Mouse (Mus musculus): ENCODE measurements at regions not wholly inside any gene's neighbourhood (a gene's known extent, or its start where the extent isn't known, plus 50 kb on each side); places are given as distances from the start of the nearest gene placed in this dataset.

DNA sequence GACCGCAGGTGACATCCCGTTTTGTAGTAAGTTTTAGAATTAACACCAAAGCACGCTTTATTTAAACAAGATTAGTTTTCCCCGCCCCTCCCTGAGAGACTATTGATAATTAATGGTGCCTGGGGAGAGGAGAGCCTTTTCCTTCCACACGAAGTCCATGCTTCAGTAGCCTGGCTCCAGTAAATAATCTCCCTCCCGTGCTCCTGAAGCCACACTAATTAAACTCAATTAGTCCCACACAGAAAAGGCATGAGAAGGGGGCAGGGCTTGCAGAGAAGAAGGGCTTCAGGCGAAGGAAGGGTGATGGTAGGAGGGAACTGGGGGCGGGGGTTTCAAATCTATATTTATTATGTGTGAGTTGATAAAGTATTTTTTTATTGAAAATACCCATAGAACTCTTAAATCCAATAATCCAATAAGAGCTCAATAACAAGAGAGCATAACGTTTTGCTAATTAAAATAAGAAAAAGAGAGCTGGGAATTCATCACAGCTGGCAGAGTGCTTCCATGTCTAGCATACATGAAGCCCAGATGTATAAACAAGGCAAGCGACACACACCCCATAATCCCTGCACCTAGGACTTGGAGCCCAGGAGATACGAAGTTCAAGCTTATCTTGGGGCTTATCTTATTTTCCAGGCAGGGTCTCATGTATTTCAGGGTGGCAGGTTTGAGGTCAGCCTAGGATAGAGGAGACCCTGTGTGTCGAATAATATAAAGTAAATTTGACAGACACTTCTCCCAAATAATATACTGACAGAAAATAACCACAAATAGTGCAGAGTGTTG is 684.7 kb downstream of the Hs3st4 start:
- H3K4me2 ChIP-seq (ENCODE audit: low read depth, low read length) = no peak overlapping the region
- TF ChIP-seq CTCF (IDR thresholded peaks at IDR 0.05; ENCODE audit: low read depth) = no peak
- no peak for TF ChIP-seq EP300 (IDR thresholded peaks at IDR 0.05; ENCODE audit: low read depth)
- 37% methylated on average over 12 of the region's 12 CpGs for WGBS (ENCODE audit: insufficient replicate concordance)
- no peaks in the 10 kb centered on the region for H3K4me1 ChIP-seq (ENCODE audit: insufficient read depth)
- DNase-seq = no peak
- H3K9ac ChIP-seq (replicated peaks) = no peak overlapping the region
- H3K27me3 ChIP-seq (ENCODE audit: insufficient read depth, low read length) = no peaks in the 10 kb centered on the region
- H3K36me3 ChIP-seq (replicated peaks; ENCODE audit: insufficient read depth, low read length) = no peaks in the 10 kb centered on the region
- no peak overlapping the region for H3K27ac ChIP-seq (ENCODE audit: low read depth)
- H3K9me3 ChIP-seq (ENCODE audit: low read length) = no peaks in the 10 kb centered on the region
- no peak overlapping the region for H3K4me3 ChIP-seq (ENCODE audit: low read depth, low read length)
- no peak for ATAC-seq

DNA sequence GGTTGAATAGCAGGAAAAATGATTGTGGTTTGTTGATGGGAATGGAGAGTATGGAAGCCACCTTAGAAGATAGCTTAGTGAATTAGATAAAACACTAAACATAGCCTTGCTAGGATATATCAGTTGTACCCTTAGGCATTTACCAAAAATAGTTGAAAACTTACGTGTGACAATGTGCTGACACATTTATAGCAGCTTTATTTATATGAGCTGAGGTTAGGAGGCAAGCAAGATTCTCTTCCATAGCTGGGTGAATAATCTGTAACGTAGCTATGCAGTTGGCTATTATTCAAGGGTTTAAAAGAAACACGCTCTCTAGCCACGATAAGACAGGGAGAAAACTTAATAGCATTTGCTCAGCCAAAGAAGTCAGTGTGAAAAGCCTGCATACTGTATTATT is 685.4 kb downstream of the Hs3st4 start:
- TF ChIP-seq CTCF (IDR thresholded peaks at IDR 0.05; ENCODE audit: low read depth) = no peak
- no peak for TF ChIP-seq EP300 (IDR thresholded peaks at IDR 0.05; ENCODE audit: low read depth)
- Histone ChIP-seq H3K9me3 (ENCODE audit: low read length) (no peaks in the 10 kb centered on the region), H3K4me3 (ENCODE audit: low read depth, low read length) (no peak overlapping the region), H3K27me3 (ENCODE audit: insufficient read depth, low read length) (no peaks in the 10 kb centered on the region), H3K4me1 (ENCODE audit: insufficient read depth) (no peaks in the 10 kb centered on the region), H3K4me2 (ENCODE audit: low read depth, low read length) (no peak overlapping the region), H3K36me3 (replicated peaks; ENCODE audit: insufficient read depth, low read length) (no peaks in the 10 kb centered on the region), H3K27ac (ENCODE audit: low read depth) (no peak overlapping the region), H3K9ac (replicated peaks) (no peak overlapping the region)
- DNase-seq (no peak), ATAC-seq (no peak)
- WGBS (ENCODE audit: insufficient replicate concordance) = 79% methylated on average over 4 of the region's 4 CpGs

DNA sequence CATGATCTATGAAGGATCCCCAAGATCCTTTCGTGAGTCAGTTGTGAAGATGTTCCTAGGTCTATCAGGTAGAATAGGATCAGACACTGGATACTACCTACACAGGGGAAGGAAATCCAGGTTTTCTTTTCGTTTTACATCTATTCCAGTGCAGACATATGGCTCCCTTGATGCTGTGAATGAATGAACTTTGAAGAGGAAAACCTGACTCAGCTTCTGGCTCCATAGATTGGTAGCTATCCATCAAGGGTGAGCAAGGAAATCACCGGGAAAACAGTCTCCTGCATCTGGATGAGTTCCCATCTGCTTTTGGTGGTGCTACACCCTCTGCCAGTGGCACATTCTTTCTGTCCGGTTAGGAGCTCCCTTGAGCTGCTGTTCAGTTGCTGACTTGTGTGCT is 687.8 kb downstream of the Hs3st4 start:
- H3K4me3 ChIP-seq (ENCODE audit: low read depth, low read length) = no peak overlapping the region
- no peaks in the 10 kb centered on the region for H3K4me1 ChIP-seq (ENCODE audit: insufficient read depth)
- WGBS (ENCODE audit: insufficient replicate concordance) = 55% methylated on average over 4 of the region's 4 CpGs
- H3K36me3 ChIP-seq (replicated peaks; ENCODE audit: insufficient read depth, low read length) = no peaks in the 10 kb centered on the region
- no peaks in the 10 kb centered on the region for H3K27me3 ChIP-seq (ENCODE audit: insufficient read depth, low read length)
- H3K27ac ChIP-seq (ENCODE audit: low read depth) = no peak overlapping the region
- no peak overlapping the region for H3K4me2 ChIP-seq (ENCODE audit: low read depth, low read length)
- H3K9ac ChIP-seq (replicated peaks) = no peak overlapping the region
- TF ChIP-seq EP300 (IDR thresholded peaks at IDR 0.05; ENCODE audit: low read depth) (no peak), CTCF (IDR thresholded peaks at IDR 0.05; ENCODE audit: low read depth) (no peak)
- DNase-seq (no peak), ATAC-seq (no peak)
- H3K9me3 ChIP-seq (ENCODE audit: low read length) = no peaks in the 10 kb centered on the region

GRCm38 (mm10) chr7:124671117-124671516 is 688.4 kb downstream of the Hs3st4 start:
- DNase-seq (no peak), ATAC-seq (no peak)
- Histone ChIP-seq H3K27me3 (ENCODE audit: insufficient read depth, low read length) (no peaks in the 10 kb centered on the region), H3K4me1 (ENCODE audit: insufficient read depth) (no peaks in the 10 kb centered on the region), H3K9ac (replicated peaks) (no peak overlapping the region), H3K4me2 (ENCODE audit: low read depth, low read length) (no peak overlapping the region), H3K4me3 (ENCODE audit: low read depth, low read length) (no peak overlapping the region), H3K27ac (ENCODE audit: low read depth) (no peak overlapping the region), H3K9me3 (ENCODE audit: low read length) (no peaks in the 10 kb centered on the region), H3K36me3 (replicated peaks; ENCODE audit: insufficient read depth, low read length) (no peaks in the 10 kb centered on the region)
- TF ChIP-seq CTCF (IDR thresholded peaks at IDR 0.05; ENCODE audit: low read depth) (no peak), EP300 (IDR thresholded peaks at IDR 0.05; ENCODE audit: low read depth) (no peak)

DNA sequence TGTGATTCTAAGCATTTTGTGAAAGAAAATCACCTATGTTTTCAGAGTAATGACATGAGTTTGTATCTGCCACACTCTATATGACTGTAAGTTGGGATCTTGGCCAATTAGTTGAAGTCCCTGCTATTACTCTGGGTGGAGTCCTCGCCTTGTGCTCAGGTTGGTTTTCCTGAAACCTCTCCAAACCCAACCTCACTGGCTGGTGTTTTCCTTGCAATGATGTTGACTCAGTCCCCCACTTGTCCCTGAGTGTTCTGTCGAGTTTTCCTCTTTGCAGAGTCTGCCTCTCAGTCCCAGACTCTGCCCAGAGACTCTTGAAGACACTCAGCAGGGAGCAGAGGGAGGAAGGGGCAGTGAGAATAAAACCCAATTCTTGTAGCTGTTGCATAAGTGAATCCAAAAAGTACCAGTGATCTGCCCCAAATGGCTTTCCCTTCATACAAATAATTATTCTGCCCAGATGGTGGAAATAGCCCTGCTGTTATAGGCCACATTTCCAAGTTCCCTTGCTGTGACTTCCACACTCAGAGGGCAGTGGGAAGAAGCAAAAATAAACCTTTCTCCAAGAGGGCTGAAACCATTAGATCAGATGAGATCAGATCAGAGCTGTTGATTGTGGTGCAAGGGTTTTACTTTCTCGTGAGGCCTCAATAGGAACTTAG is 694.3 kb downstream of the Hs3st4 start:
- H3K27ac ChIP-seq (ENCODE audit: low read depth) = no peak overlapping the region
- WGBS (ENCODE audit: insufficient replicate concordance) = 42% methylated on average over 3 of the region's 3 CpGs
- no peak overlapping the region for H3K9ac ChIP-seq (replicated peaks)
- H3K9me3 ChIP-seq (ENCODE audit: low read length) = no peaks in the 10 kb centered on the region
- TF ChIP-seq CTCF (IDR thresholded peaks at IDR 0.05; ENCODE audit: low read depth) = no peak
- TF ChIP-seq EP300 (IDR thresholded peaks at IDR 0.05; ENCODE audit: low read depth) = no peak
- ATAC-seq (no peak), DNase-seq (no peak)
- H3K4me2 ChIP-seq (ENCODE audit: low read depth, low read length) = no peak overlapping the region
- no peaks in the 10 kb centered on the region for H3K4me1 ChIP-seq (ENCODE audit: insufficient read depth)
- no peaks in the 10 kb centered on the region for H3K36me3 ChIP-seq (replicated peaks; ENCODE audit: insufficient read depth, low read length)
- no peak overlapping the region for H3K4me3 ChIP-seq (ENCODE audit: low read depth, low read length)
- no peaks in the 10 kb centered on the region for H3K27me3 ChIP-seq (ENCODE audit: insufficient read depth, low read length)

DNA sequence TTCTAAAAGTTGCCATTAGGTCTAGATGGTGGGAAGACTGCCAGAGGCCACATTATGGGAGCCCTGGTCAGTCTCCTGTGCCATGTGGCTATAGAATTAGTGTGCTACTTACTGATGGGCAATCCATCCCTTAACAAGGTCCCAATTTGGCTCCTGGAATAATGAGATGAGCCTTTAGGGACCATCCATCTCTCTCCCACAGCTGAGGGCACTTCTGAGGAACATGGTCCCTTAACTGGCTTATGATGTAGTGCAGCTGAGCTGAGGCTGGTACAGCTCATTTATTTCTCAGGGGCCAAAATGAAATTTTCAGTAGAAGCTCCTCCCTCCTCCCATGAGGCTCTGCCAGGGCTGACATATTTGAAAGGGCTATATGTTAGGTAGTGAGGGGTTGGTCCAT is 697.9 kb downstream of the Hs3st4 start:
- DNase-seq (no peak), ATAC-seq (no peak)
- TF ChIP-seq EP300 (IDR thresholded peaks at IDR 0.05; ENCODE audit: low read depth) = no peak
- Histone ChIP-seq H3K4me2 (ENCODE audit: low read depth, low read length) (no peak overlapping the region), H3K36me3 (replicated peaks; ENCODE audit: insufficient read depth, low read length) (no peaks in the 10 kb centered on the region), H3K27me3 (ENCODE audit: insufficient read depth, low read length) (no peaks in the 10 kb centered on the region), H3K4me1 (ENCODE audit: insufficient read depth) (no peaks in the 10 kb centered on the region), H3K27ac (ENCODE audit: low read depth) (no peak overlapping the region), H3K4me3 (ENCODE audit: low read depth, low read length) (no peak overlapping the region), H3K9me3 (ENCODE audit: low read length) (no peaks in the 10 kb centered on the region), H3K9ac (replicated peaks) (no peak overlapping the region)

Measured in liver, postnatal 0 days (tissue).